Mouse (Mus musculus) embryonic fibroblast, embryonic 13.5 days (primary cell): ENCODE data around the gene Slc26a9.

ENCODE experiments used
- CTCF ChIP-seq: IDR thresholded peaks from 2 replicates; pipeline ENCODE4 v1.5.1; 2011; ENCODE audit warnings: mild to moderate bottlenecking, control low read depth, low read length, moderate library complexity, borderline replicate concordance; ENCODE audit not compliant: insufficient read depth
- POLR2A ChIP-seq: IDR thresholded peaks from 2 replicates; pipeline ENCODE4 v1.6.1; 2011; ENCODE audit warnings: low read depth, mild to moderate bottlenecking, control low read depth, low read length, moderate library complexity

DNA sequence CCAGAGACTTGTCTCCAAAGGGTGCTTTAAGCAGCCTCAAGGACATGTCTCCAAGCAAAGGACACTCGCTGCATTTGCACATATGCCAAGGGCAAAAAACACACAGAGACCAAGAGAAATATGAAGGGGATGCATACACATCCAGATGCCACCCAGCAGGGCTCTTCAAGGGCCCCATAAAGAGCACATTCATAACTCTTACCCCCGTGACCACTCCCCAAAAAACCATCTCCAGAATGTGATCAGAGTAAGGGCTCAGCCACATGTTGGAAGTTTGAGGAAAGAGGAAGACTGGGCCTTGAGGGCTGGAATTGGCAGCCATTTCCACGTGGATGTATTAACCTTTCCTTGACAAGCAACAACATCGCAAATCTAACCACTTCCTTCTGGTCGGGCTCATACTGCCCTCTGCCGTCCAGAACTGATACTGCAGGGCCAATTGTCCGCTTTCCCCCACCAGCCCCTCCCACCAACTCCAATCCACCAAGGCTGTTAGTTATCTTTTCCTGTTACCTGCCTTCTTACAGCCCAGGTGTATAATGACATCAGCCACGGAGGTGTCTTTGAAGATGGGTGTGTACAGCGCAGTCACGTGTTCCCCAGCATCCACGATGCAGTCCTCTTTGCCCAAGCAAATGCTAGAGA is 21.7 kb downstream of the Slc26a9 start:
- TF ChIP-seq CTCF = peak; percentile 89
- no peak for TF ChIP-seq POLR2A
